Mouse (Mus musculus) ES-Bruce4 (cell line): ENCODE data around the gene Ppp6r2.

Experiments used
- CTCF ChIP-seq: IDR thresholded peaks from one replicate; pipeline ENCODE4 v1.8.1; 2011; ENCODE audit warnings: low read depth, low read length
- POLR2A ChIP-seq: IDR thresholded peaks from one replicate; pipeline ENCODE4 v1.8.1; 2011; ENCODE audit warnings: low read length; ENCODE audit not compliant: insufficient read depth

- TF ChIP-seq CTCF (no peak), POLR2A (no peak)
Measured at GRCm38 (mm10) chr15:89286582-89286981, 75.2 kb downstream of the Ppp6r2 start.
